Mouse (Mus musculus) fibroblast of lung, adult 2 months (primary cell): ENCODE measurements around the gene Slc25a5.

Experiments used
- DNase-seq: peaks from one replicate; pipeline ENCODE4 v3.0.0-alpha.2; 2011; ENCODE audit warnings: low read depth

Slc25a5 gene

GRCm38 (mm10) chrX:36839391-36839790 lies 43.9 kb downstream of the Slc25a5 start:
- DNase-seq: no peak

DNA sequence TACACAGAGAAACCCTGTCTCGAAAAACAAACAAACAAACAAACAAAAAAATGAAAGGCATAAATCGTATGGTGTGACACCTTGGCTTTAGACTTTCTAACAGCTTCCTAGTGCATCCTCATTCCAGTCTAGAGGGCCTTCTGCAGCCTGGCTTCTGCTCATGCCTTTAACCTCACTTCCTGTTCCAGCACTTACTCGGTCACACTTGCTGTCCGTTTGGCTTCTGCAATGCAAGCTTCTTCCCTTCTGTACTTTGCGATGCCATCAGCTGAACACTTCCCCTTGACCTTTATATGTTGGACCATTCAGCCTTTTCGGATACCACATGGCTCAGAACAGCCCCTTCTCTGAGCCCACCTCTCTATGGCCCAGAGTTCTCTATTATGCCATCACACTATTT lies 46.2 kb downstream of the Slc25a5 start:
- DNase-seq: no peak

DNA sequence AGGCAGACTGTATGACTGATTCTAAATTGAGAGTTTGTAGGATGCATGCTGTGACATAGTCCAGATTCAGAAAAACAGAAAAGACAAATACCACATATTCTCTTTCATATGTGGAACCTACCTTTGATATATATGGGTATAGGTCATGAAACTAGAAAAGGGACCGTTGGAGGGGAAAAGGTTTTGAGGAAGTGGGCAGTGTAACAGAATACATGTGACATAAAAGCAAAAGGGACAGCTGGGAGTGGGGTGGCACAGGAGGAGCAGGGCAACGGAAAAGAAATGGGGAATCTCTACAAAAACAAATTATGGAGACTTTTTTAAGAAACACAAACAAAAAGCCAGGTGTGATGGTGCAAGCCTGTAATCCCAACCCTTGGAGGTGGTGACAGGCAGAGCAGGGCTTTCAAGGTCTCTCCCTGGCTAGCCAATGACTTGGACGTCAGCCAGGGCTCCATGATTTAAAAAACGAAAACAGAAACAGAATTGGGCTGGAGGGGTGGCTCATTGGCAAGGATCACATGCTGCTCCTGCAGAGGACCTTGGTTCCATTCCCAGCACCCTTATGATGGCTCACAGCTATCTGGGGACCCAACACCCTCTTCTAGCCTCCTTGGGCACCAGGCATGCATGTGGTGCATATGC lies 48.0 kb downstream of the Slc25a5 start:
- DNase-seq: no peak

GRCm38 (mm10) chrX:36847152-36847551 lies 51.7 kb downstream of the Slc25a5 start:
- DNase-seq: no peak
